Mouse (Mus musculus): ENCODE data around the gene Vmn1r14. TPM values are rescaled to one million over a fixed set of nuclear protein-coding genes. Genes with fewer than 3 reads are reported as not detected.
"Not testable (repeated sequence)": the region's sequence is repeated elsewhere in the genome, so short reads cannot be mapped to it uniquely, and the experiment has no call there.

Gene Vmn1r14
- total RNA-seq (2014; rRNA removed) (not detected in 2 replicates), polyA plus RNA-seq (2012; rRNA removed) (not detected in 2 replicates)

GRCm38 (mm10) chr6:57231386-57231785 is at the start of gene Vmn1r14:
TSS of gene Vmn1r14 (plus strand) at chr6:57231686.
- H3K27ac ChIP-seq (replicated peaks; ENCODE audit: insufficient read depth, low read depth, low read length) = no peak within 1 kb of the TSS
- H3K4me1 ChIP-seq (ENCODE audit: control insufficient read depth, insufficient read depth, low read length) = no peaks in the 10 kb centered on the region
- no peaks in the 10 kb centered on the region for H3K79me2 ChIP-seq (ENCODE audit: control insufficient read depth, insufficient read depth, low read length)
- H3K36me3 ChIP-seq (ENCODE audit: control insufficient read depth, insufficient read depth, low read length) = no peaks in the 10 kb centered on the region
- no peak within 1 kb of the TSS for H3K4me3 ChIP-seq (ENCODE audit: insufficient read depth, low read depth, low read length)
- WGBS = 94% methylated on average over 3 of the region's 3 CpGs
- H3K27me3 ChIP-seq (ENCODE audit: control insufficient read depth, insufficient read depth, low read length) = no peaks in the 10 kb centered on the region
- no peak for DNase-seq (ENCODE audit: extremely low read depth, low read depth, low spot score)
- no peak within 1 kb of the TSS for H3K9ac ChIP-seq (ENCODE audit: low read depth, low read length)
- TF ChIP-seq POLR2A (IDR thresholded peaks at IDR 0.05; ENCODE audit: extremely low read depth, insufficient read depth, low read length) = no peak
- TF ChIP-seq CTCF (IDR thresholded peaks at IDR 0.05; ENCODE audit: low read depth, low read length) = no peak

- DNase-seq (ENCODE audit: extremely low read depth, low read depth, low spot score); H3K9ac ChIP-seq (ENCODE audit: low read depth, low read length); H3K27me3 ChIP-seq (ENCODE audit: control insufficient read depth, insufficient read depth, low read length); H3K27ac ChIP-seq (replicated peaks; ENCODE audit: insufficient read depth, low read depth, low read length); H3K79me2 ChIP-seq (ENCODE audit: control insufficient read depth, insufficient read depth, low read length); H3K4me3 ChIP-seq (ENCODE audit: insufficient read depth, low read depth, low read length); H3K36me3 ChIP-seq (ENCODE audit: control insufficient read depth, insufficient read depth, low read length); H3K4me1 ChIP-seq (ENCODE audit: control insufficient read depth, insufficient read depth, low read length): not testable (repeated sequence)
- 54% methylated on average over 3 of the region's 3 CpGs for WGBS
Observed at GRCm38 (mm10) chr6:57190016-57190415, 41.5 kb upstream of the Vmn1r14 start.

GRCm38 (mm10) chr6:57202990-57203389 is 28.5 kb upstream of the Vmn1r14 start, which contains the start of gene Vmn1r13:
TSS of gene Vmn1r13 (plus strand) at chr6:57203290.
- not testable (repeated sequence) for H3K36me3 ChIP-seq (ENCODE audit: control insufficient read depth, insufficient read depth, low read length); H3K27ac ChIP-seq (replicated peaks; ENCODE audit: insufficient read depth, low read depth, low read length); H3K4me1 ChIP-seq (ENCODE audit: control insufficient read depth, insufficient read depth, low read length); DNase-seq (ENCODE audit: extremely low read depth, low read depth, low spot score); H3K4me3 ChIP-seq (ENCODE audit: insufficient read depth, low read depth, low read length); H3K79me2 ChIP-seq (ENCODE audit: control insufficient read depth, insufficient read depth, low read length); H3K27me3 ChIP-seq (ENCODE audit: control insufficient read depth, insufficient read depth, low read length); H3K9ac ChIP-seq (ENCODE audit: low read depth, low read length)
- 92% methylated on average over 1 of the region's 1 CpGs for WGBS

- TF ChIP-seq CTCF (IDR thresholded peaks at IDR 0.05; ENCODE audit: low read depth, low read length) = no peak
- no peak for TF ChIP-seq POLR2A (IDR thresholded peaks at IDR 0.05; ENCODE audit: extremely low read depth, insufficient read depth, low read length)
- 63% methylated on average over 1 of the region's 1 CpGs for WGBS
- no peaks in the 10 kb centered on the region for H3K79me2 ChIP-seq (ENCODE audit: control insufficient read depth, insufficient read depth, low read length)
- H3K36me3 ChIP-seq (ENCODE audit: control insufficient read depth, insufficient read depth, low read length) = no peaks in the 10 kb centered on the region
- DNase-seq (ENCODE audit: extremely low read depth, low read depth, low spot score) = no peak
- no peak within 1 kb of the TSS for H3K4me3 ChIP-seq (ENCODE audit: insufficient read depth, low read depth, low read length)
- no peaks in the 10 kb centered on the region for H3K4me1 ChIP-seq (ENCODE audit: control insufficient read depth, insufficient read depth, low read length)
- H3K27me3 ChIP-seq (ENCODE audit: control insufficient read depth, insufficient read depth, low read length) = no peaks in the 10 kb centered on the region
- no peak within 1 kb of the TSS for H3K9ac ChIP-seq (ENCODE audit: low read depth, low read length)
- no peak within 1 kb of the TSS for H3K27ac ChIP-seq (replicated peaks; ENCODE audit: insufficient read depth, low read depth, low read length)
Observed at GRCm38 (mm10) chr6:57257652-57258051, 26.2 kb downstream of the Vmn1r14 start, which contains the start of gene Vmn1r15. TSS of gene Vmn1r15 (plus strand) at chr6:57257952.

GRCm38 (mm10) chr6:57260990-57261389 is 29.5 kb downstream of the Vmn1r14 start:
- 27% methylated on average over 2 of the region's 2 CpGs for WGBS
- peak; percentile 5 for DNase-seq (ENCODE audit: extremely low read depth, low read depth, low spot score)
- H3K4me3 ChIP-seq (ENCODE audit: insufficient read depth, low read depth, low read length) = no peak overlapping the region
- H3K4me1 ChIP-seq (ENCODE audit: control insufficient read depth, insufficient read depth, low read length) = no peaks in the 10 kb centered on the region
- no peak overlapping the region for H3K9ac ChIP-seq (ENCODE audit: low read depth, low read length)
- H3K36me3 ChIP-seq (ENCODE audit: control insufficient read depth, insufficient read depth, low read length) = no peaks in the 10 kb centered on the region
- H3K79me2 ChIP-seq (ENCODE audit: control insufficient read depth, insufficient read depth, low read length) = no peaks in the 10 kb centered on the region
- no peaks in the 10 kb centered on the region for H3K27me3 ChIP-seq (ENCODE audit: control insufficient read depth, insufficient read depth, low read length)
- no peak overlapping the region for H3K27ac ChIP-seq (replicated peaks; ENCODE audit: insufficient read depth, low read depth, low read length)
- TF ChIP-seq CTCF (IDR thresholded peaks at IDR 0.05; ENCODE audit: low read depth, low read length) = no peak
- TF ChIP-seq POLR2A (IDR thresholded peaks at IDR 0.05; ENCODE audit: extremely low read depth, insufficient read depth, low read length) = no peak

GRCm38 (mm10) chr6:57271881-57272280 is 40.4 kb downstream of the Vmn1r14 start:
- no peaks in the 10 kb centered on the region for H3K27me3 ChIP-seq (ENCODE audit: control insufficient read depth, insufficient read depth, low read length)
- no peaks in the 10 kb centered on the region for H3K79me2 ChIP-seq (ENCODE audit: control insufficient read depth, insufficient read depth, low read length)
- 63% methylated on average over 3 of the region's 3 CpGs for WGBS
- H3K4me3 ChIP-seq (ENCODE audit: insufficient read depth, low read depth, low read length) = no peak overlapping the region
- DNase-seq (ENCODE audit: extremely low read depth, low read depth, low spot score) = no peak
- no peaks in the 10 kb centered on the region for H3K36me3 ChIP-seq (ENCODE audit: control insufficient read depth, insufficient read depth, low read length)
- no peak overlapping the region for H3K27ac ChIP-seq (replicated peaks; ENCODE audit: insufficient read depth, low read depth, low read length)
- TF ChIP-seq POLR2A (IDR thresholded peaks at IDR 0.05; ENCODE audit: extremely low read depth, insufficient read depth, low read length) (no peak), CTCF (IDR thresholded peaks at IDR 0.05; ENCODE audit: low read depth, low read length) (no peak)
- H3K9ac ChIP-seq (ENCODE audit: low read depth, low read length) = no peak overlapping the region
- no peaks in the 10 kb centered on the region for H3K4me1 ChIP-seq (ENCODE audit: control insufficient read depth, insufficient read depth, low read length)
